Mouse (Mus musculus): ENCODE measurements around the gene Mbd4.

Gene Mbd4

GRCm38 (mm10) chr6:115818129-115818528, 35.0 kb downstream of the Mbd4 start:
- in situ Hi-C loops (cut with MboI; ENCODE audit: low sequenced_read_pairs), result no loop called here

- in situ Hi-C loops (cut with MboI; ENCODE audit: low sequenced_read_pairs), result no loop called here
These were observed 38.1 kb downstream of the Mbd4 start for GRCm38 (mm10) chr6:115815041-115815440.

- in situ Hi-C loops (cut with MboI; ENCODE audit: low sequenced_read_pairs), result no loop called here
These were observed 39.1 kb downstream of the Mbd4 start for GRCm38 (mm10) chr6:115814104-115814503.

GRCm38 (mm10) chr6:115811606-115812005, 41.6 kb downstream of the Mbd4 start:
- in situ Hi-C loops (cut with MboI; ENCODE audit: low sequenced_read_pairs), result no loop called here

- in situ Hi-C loops (cut with MboI; ENCODE audit: low sequenced_read_pairs), result no loop called here
These were observed 44.5 kb downstream of the Mbd4 start, which contains the start of gene Rpl32 for GRCm38 (mm10) chr6:115808488-115809231. Gene Rpl32, minus strand, starts transcription at chr6:115808747.

- in situ Hi-C loops (cut with MboI; ENCODE audit: low sequenced_read_pairs), result no loop called here
These were observed 45.0 kb downstream of the Mbd4 start for GRCm38 (mm10) chr6:115808196-115808487.

- in situ Hi-C loops (cut with MboI; ENCODE audit: low sequenced_read_pairs), result no loop called here
These were observed 45.5 kb downstream of the Mbd4 start for GRCm38 (mm10) chr6:115807464-115808195.

GRCm38 (mm10) chr6:115804432-115805192, 48.6 kb downstream of the Mbd4 start:
- in situ Hi-C loops (cut with MboI; ENCODE audit: low sequenced_read_pairs), result no loop called here

GRCm38 (mm10) chr6:115803541-115804382, 49.4 kb downstream of the Mbd4 start:
- in situ Hi-C loops (cut with MboI; ENCODE audit: low sequenced_read_pairs), result no loop called here

GRCm38 (mm10) chr6:115801811-115802210, 51.4 kb downstream of the Mbd4 start:
- in situ Hi-C loops (cut with MboI; ENCODE audit: low sequenced_read_pairs), result no loop called here

GRCm38 (mm10) chr6:115792691-115793215, 60.4 kb downstream of the Mbd4 start:
- in situ Hi-C loops (cut with MboI; ENCODE audit: low sequenced_read_pairs), result no loop called here

- in situ Hi-C loops (cut with MboI; ENCODE audit: low sequenced_read_pairs), result no loop called here
These were observed 61.1 kb downstream of the Mbd4 start for GRCm38 (mm10) chr6:115791842-115792686.

- in situ Hi-C loops (cut with MboI; ENCODE audit: low sequenced_read_pairs), result no loop called here
These were observed 62.2 kb downstream of the Mbd4 start for GRCm38 (mm10) chr6:115791016-115791415.

Data from CH12F3 (cell line).